Mouse (Mus musculus) liver, postnatal 0 days (tissue): Measurements from ENCODE around the gene Sf1. TPM values are rescaled to one million over a fixed set of nuclear protein-coding genes. Genes with fewer than 3 reads are reported as not detected.

ENCODE experiments used
- ATAC-seq: fragments of 200-750 bp; cut with Nextera tagmentation; 2 replicates; pipeline ENCODE4 v1.8.0; 2017; ENCODE audit warnings: mild to moderate bottlenecking, moderate library complexity
- DNase-seq: peaks from one replicate; pipeline ENCODE4 v3.0.0-alpha.2; 2016
- H3K27ac ChIP-seq: fragments of 300-500 bp; sonication (generic); 2 replicates; pipeline ENCODE4 v1.5.1; 2014; ENCODE audit warnings: antibody characterized with exemption, moderate library complexity, mild to moderate bottlenecking, low read depth
- H3K27me3 ChIP-seq: fragments of 300-500 bp; sonication (generic); 2 replicates; pipeline ENCODE4 v1.6.1; 2014; ENCODE audit warnings: low read length, control low read depth, mixed read lengths; ENCODE audit not compliant: insufficient read depth
- H3K36me3 ChIP-seq: fragments of 300-500 bp; sonication (generic); replicated peaks from 2 replicates; pipeline ENCODE4 v1.6.1; 2014; ENCODE audit warnings: mild to moderate bottlenecking, control low read depth, low read length, moderate library complexity, mixed read lengths; ENCODE audit not compliant: insufficient read depth
- H3K4me1 ChIP-seq: fragments of 300-500 bp; sonication (generic); 2 replicates; pipeline ENCODE4 v1.6.1; 2014; ENCODE audit warnings: antibody characterized with exemption, mild to moderate bottlenecking, control low read depth; ENCODE audit not compliant: insufficient read depth
- H3K4me2 ChIP-seq: fragments of 300-500 bp; sonication (generic); 2 replicates; pipeline ENCODE4 v1.6.1; 2014; ENCODE audit warnings: low read depth, mild to moderate bottlenecking, low read length, moderate library complexity, mixed read lengths
- H3K4me3 ChIP-seq: fragments of 300-500 bp; sonication (generic); 2 replicates; pipeline ENCODE4 v1.5.1; 2014; ENCODE audit warnings: low read depth, low read length
- H3K9ac ChIP-seq: fragments of 300-500 bp; sonication (generic); replicated peaks from 2 replicates; pipeline ENCODE4 v1.6.1; 2014; ENCODE audit warnings: mild to moderate bottlenecking, moderate library complexity
- H3K9me3 ChIP-seq: fragments of 300-500 bp; sonication (generic); 2 replicates; pipeline ENCODE4 v1.6.1; 2016; ENCODE audit warnings: mild to moderate bottlenecking, control low read depth, low read length, mixed read lengths
- CTCF ChIP-seq: sonication (generic); IDR thresholded peaks from 2 replicates; pipeline ENCODE4 v1.5.1; 2016; ENCODE audit warnings: antibody characterized with exemption, low read depth
- EP300 ChIP-seq: IDR thresholded peaks from 2 replicates; pipeline ENCODE4 v1.6.1; 2016; ENCODE audit warnings: antibody characterized with exemption, low read depth, mild to moderate bottlenecking
- WGBS: fragments of 180-500 bp; shearing (Covaris S2); extraction: QIAGEN DNeasy Blood & Tissue Kit; methylation state at CpG from one replicate; pipeline ENCODE4 v1.1.7; 2014; ENCODE audit not compliant: insufficient replicate concordance; 5-methylcytosine and 5-hydroxymethylcytosine counted together
- polyA plus RNA-seq: library from polyadenylated mRNA; unstranded; fragments of >200 nt; fragmentation: Nextera tagmentation; extraction: Ambion mirVana; gene quantifications from 2 replicates; pipeline ENCODE4 v1.2.1, GENCODE M21; 2015

Sf1 gene
- polyA plus RNA-seq, 1 experiment from 2014 or later: 35.7 TPM

DNA sequence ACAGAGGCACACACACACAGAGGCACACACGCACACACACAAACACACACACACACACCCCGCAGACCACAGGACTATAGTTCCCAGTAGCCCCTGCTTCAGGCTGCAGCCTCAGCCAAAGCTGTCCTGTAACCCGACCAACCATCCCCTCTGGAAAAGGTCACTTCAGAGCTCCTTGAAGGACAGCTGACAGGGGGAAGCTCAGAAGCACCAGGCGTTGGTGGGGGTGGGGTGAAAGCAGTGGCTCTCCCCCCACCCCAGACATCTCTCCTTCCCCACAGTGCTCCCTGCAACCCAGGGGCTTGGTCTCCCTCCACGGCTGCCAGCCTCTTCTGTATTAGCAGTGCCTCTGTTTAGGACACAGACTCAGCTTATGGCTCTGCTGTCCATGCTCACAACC lies 20.0 kb downstream of the Sf1 start:
- TF ChIP-seq CTCF (no peak), EP300 (no peak)
- no peaks in the 10 kb centered on the region for H3K27me3 ChIP-seq
- H3K9me3 ChIP-seq: no peaks in the 10 kb centered on the region
- H3K4me2 ChIP-seq: no peak overlapping the region
- no peak overlapping the region for H3K27ac ChIP-seq
- peaks cover 4% of the 10 kb centered on the region for H3K36me3 ChIP-seq
- H3K9ac ChIP-seq: no peak overlapping the region
- 36% methylated on average over 5 of the region's 5 CpGs for WGBS
- H3K4me1 ChIP-seq: 0 out of 2 replicates have a peak, but pooled peaks cover 7% of the 10 kb centered on the region
- DNase-seq: no peak
- no peak for ATAC-seq
- H3K4me3 ChIP-seq: no peak overlapping the region

- TF ChIP-seq CTCF (no peak), EP300 (no peak)
- Histone ChIP-seq H3K27ac (no peak within 1 kb of the TSS), H3K4me3 (no peak within 1 kb of the TSS), H3K9me3 (no peaks in the 10 kb centered on the region), H3K4me1 (peaks cover 9% of the 10 kb centered on the region; the same call in 1 of the 2 replicates), H3K4me2 (peak within 1 kb of the TSS; percentile 40; the same call in 1 of the 2 replicates), H3K36me3 (no peaks in the 10 kb centered on the region), H3K27me3 (no peaks in the 10 kb centered on the region), H3K9ac (no peak within 1 kb of the TSS; the same call in 1 of the 2 replicates)
- DNase-seq: no peak
- 24% methylated on average over 7 of the region's 7 CpGs for WGBS
- no peak for ATAC-seq
Observed at GRCm38 (mm10) chr19:6384128-6384527, 20.6 kb downstream of the Sf1 start, which contains the start of gene Pygm. TSS of gene Pygm (plus strand) at chr19:6384399.

- ATAC-seq (no peak), DNase-seq (no peak)
- H3K9me3 ChIP-seq: no peaks in the 10 kb centered on the region
- H3K27ac ChIP-seq: no peak overlapping the region
- no peak overlapping the region for H3K9ac ChIP-seq
- peaks cover 15% of the 10 kb centered on the region for H3K4me1 ChIP-seq
- H3K36me3 ChIP-seq: no peaks in the 10 kb centered on the region
- TF ChIP-seq EP300 (no peak), CTCF (no peak)
- 61% methylated on average over 11 of the region's 11 CpGs for WGBS
- no peak overlapping the region for H3K4me2 ChIP-seq
- H3K4me3 ChIP-seq: no peak overlapping the region
- no peaks in the 10 kb centered on the region for H3K27me3 ChIP-seq
Observed at GRCm38 (mm10) chr19:6384954-6385353, 21.5 kb downstream of the Sf1 start.

GRCm38 (mm10) chr19:6385419-6385818 lies 21.9 kb downstream of the Sf1 start:
- H3K27ac ChIP-seq: no peak overlapping the region
- no peaks in the 10 kb centered on the region for H3K27me3 ChIP-seq
- H3K36me3 ChIP-seq: no peaks in the 10 kb centered on the region
- H3K4me3 ChIP-seq: no peak overlapping the region
- 68% methylated on average over 5 of the region's 5 CpGs for WGBS
- peaks cover 20% of the 10 kb centered on the region for H3K4me1 ChIP-seq
- no peak for TF ChIP-seq CTCF
- TF ChIP-seq EP300: no peak
- DNase-seq (no peak), ATAC-seq (no peak)
- no peak overlapping the region for H3K9ac ChIP-seq
- no peaks in the 10 kb centered on the region for H3K9me3 ChIP-seq
- H3K4me2 ChIP-seq: no peak overlapping the region

DNA sequence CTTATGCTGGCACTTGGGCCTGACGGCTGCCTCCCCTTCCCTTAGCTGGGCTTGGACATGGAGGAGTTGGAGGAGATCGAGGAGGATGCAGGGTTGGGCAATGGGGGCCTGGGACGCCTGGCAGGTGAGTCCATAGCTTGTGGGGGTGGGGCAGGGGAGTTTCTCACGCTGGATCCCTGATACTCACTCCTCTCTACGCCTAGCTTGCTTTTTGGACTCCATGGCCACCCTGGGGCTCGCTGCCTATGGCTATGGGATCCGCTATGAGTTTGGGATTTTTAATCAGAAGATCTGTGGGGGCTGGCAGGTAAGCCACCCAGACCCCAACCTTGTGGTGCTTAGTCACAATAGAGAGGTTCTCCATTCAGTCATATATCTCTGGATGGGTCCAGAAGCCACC lies 22.3 kb downstream of the Sf1 start:
- WGBS: 80% methylated on average over 7 of the region's 7 CpGs
- Histone ChIP-seq H3K4me3 (no peak overlapping the region), H3K9ac (no peak overlapping the region), H3K4me2 (no peak overlapping the region), H3K9me3 (no peaks in the 10 kb centered on the region), H3K36me3 (no peaks in the 10 kb centered on the region), H3K27ac (no peak overlapping the region), H3K4me1 (peaks cover 23% of the 10 kb centered on the region), H3K27me3 (no peaks in the 10 kb centered on the region)
- ATAC-seq (no peak), DNase-seq (no peak)
- no peak for TF ChIP-seq CTCF
- no peak for TF ChIP-seq EP300

DNA sequence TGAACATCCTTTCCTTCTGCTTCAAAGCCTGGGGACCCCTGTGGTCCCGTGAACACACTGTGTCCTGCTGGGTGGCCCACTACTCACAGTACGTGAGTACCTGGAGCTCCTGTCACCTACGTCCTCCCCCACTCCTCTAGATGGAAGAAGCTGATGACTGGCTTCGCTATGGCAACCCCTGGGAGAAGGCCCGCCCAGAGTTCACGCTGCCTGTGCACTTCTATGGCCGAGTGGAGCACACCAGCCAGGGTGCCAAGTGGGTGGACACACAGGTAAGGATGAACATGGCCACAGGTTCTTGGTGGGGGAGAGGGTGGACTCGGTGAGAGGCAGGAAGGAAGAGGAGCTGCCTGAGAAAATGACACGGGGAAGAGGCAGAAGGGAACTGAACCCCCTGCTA lies 22.7 kb downstream of the Sf1 start:
- WGBS: 61% methylated on average over 9 of the region's 9 CpGs
- TF ChIP-seq CTCF: no peak
- no peak for TF ChIP-seq EP300
- Histone ChIP-seq H3K4me2 (no peak overlapping the region), H3K36me3 (no peaks in the 10 kb centered on the region), H3K4me3 (no peak overlapping the region), H3K27ac (no peak overlapping the region), H3K4me1 (peaks cover 23% of the 10 kb centered on the region), H3K27me3 (no peaks in the 10 kb centered on the region), H3K9me3 (no peaks in the 10 kb centered on the region), H3K9ac (no peak overlapping the region)
- no peak for DNase-seq
- no peak for ATAC-seq

DNA sequence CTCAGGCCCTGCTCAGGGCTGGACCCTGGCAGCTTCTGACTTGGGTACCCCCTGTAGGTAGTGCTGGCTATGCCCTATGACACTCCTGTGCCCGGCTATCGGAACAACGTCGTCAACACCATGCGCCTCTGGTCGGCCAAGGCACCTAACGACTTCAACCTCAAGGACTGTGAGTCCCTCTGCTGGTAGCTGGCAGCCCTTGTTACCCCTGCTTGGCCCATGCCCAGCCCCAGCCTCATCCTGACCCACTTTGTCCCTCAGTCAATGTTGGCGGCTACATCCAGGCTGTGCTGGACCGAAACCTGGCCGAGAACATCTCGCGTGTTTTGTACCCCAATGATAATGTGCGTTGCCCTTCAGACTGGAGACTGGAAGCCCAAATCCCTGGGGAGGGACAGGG lies 24.5 kb downstream of the Sf1 start:
- Histone ChIP-seq H3K27me3 (no peaks in the 10 kb centered on the region), H3K9me3 (no peaks in the 10 kb centered on the region), H3K4me3 (no peak overlapping the region), H3K36me3 (no peaks in the 10 kb centered on the region), H3K4me1 (peaks cover 21% of the 10 kb centered on the region), H3K4me2 (no peak overlapping the region), H3K9ac (no peak overlapping the region), H3K27ac (no peak overlapping the region)
- DNase-seq (no peak), ATAC-seq (no peak)
- WGBS: 75% methylated on average over 13 of the region's 13 CpGs
- TF ChIP-seq EP300 (no peak), CTCF (no peak)
